8 mouse cellular contexts compared by ENCODE assay signal in genomic region chr12:53247491-53248035, GRCm38 (mm10). TPM values are rescaled to one million over a fixed set of nuclear protein-coding genes. Genes with fewer than 3 reads are reported as not detected.
DNase-seq lines count a peak whose midpoint lies in the region; ATAC-seq and TF ChIP-seq lines count a peak whose summit lies in the region.
"Had no signal": no experiment of that assay in that cellular context is flagged by ENCODE, and none has a peak within 500 bp of the region (broad histone marks: within the 10 kb centered on the region; RNA-seq: fewer than 3 reads in every experiment).

No protein-coding gene starts in this region.

- H3K9me3 ChIP-seq in E14TG2a.4 (ENCODE audit: low read length), result no peaks in the 10 kb centered on the region
- H3K9me3 ChIP-seq in ES-Bruce4 (replicated peaks; ENCODE audit: control insufficient read depth, insufficient read depth, low read length, poor library complexity, severe bottlenecking), result no peaks in the 10 kb centered on the region
- no peaks in the 10 kb centered on the region for H3K9me3 ChIP-seq in forebrain, postnatal 0 days (ENCODE audit: low read length)
- no peaks in the 10 kb centered on the region for H3K9me3 ChIP-seq in limb, embryonic 15.5 days

- H3K36me3 ChIP-seq in E14TG2a.4 (ENCODE audit: insufficient read depth, low read length), result no peaks in the 10 kb centered on the region
- H3K36me3 ChIP-seq in ES-Bruce4 (ENCODE audit: control insufficient read depth, insufficient read depth, low read length, poor library complexity, severe bottlenecking), result no peaks in the 10 kb centered on the region
- no peaks in the 10 kb centered on the region for H3K36me3 ChIP-seq in forebrain, postnatal 0 days (ENCODE audit: insufficient read depth)
- H3K36me3 ChIP-seq in limb, embryonic 15.5 days, result no peaks in the 10 kb centered on the region

- TF ChIP-seq EP300 in ES-Bruce4 (IDR thresholded peaks at IDR 0.05; ENCODE audit: insufficient read depth, low read depth, low read length), result no peak

- H3K27ac ChIP-seq in ES-Bruce4 (ENCODE audit: insufficient read depth, low read length), result no peak overlapping the region
- peak overlapping the region; percentile 83 for H3K27ac ChIP-seq in forebrain, postnatal 0 days (ENCODE audit: low read depth, low read length)
- H3K27ac ChIP-seq in limb, embryonic 15.5 days, result no peak overlapping the region

- peaks cover 35% of the 10 kb centered on the region for H3K4me1 ChIP-seq in E14TG2a.4 (replicated peaks; ENCODE audit: low read depth, low read length)
- H3K4me1 ChIP-seq in ES-Bruce4 (ENCODE audit: control insufficient read depth, insufficient read depth, low read length), result no peaks in the 10 kb centered on the region
- H3K4me1 ChIP-seq in forebrain, postnatal 0 days (ENCODE audit: insufficient read depth), result peaks cover 15% of the 10 kb centered on the region
- peaks cover 39% of the 10 kb centered on the region for H3K4me1 ChIP-seq in limb, embryonic 15.5 days

- peak; percentile 51 for DNase-seq in forebrain, postnatal 0 days
- no peak for DNase-seq in adrenal gland, postnatal 25 days
- DNase-seq in gastrocnemius, postnatal 14 days, result no peak
- no peak for DNase-seq in ovary, adult 18-20 months (ENCODE audit: low spot score)

- H3K27me3 ChIP-seq in E14TG2a.4 (ENCODE audit: insufficient read depth, low read length) (peaks cover 73% of the 10 kb centered on the region), ES-Bruce4 (ENCODE audit: control insufficient read depth, insufficient read depth, low read length, poor library complexity, severe bottlenecking) (peaks cover 29% of the 10 kb centered on the region)
- peaks cover 20% of the 10 kb centered on the region; the same call in 1 of the 2 replicates for H3K27me3 ChIP-seq in forebrain, postnatal 0 days (ENCODE audit: insufficient read depth, low read length)
- H3K27me3 ChIP-seq in limb, embryonic 15.5 days, result peaks cover 66% of the 10 kb centered on the region

- no peak overlapping the region for H3K9ac ChIP-seq in ES-Bruce4 (ENCODE audit: low read depth, poor library complexity, severe bottlenecking)
- peak overlapping the region; percentile 72 for H3K9ac ChIP-seq in forebrain, postnatal 0 days
- no peak overlapping the region for H3K9ac ChIP-seq in limb, embryonic 15.5 days

- H3K4me2 ChIP-seq in forebrain, postnatal 0 days (ENCODE audit: low read depth), result peak overlapping the region; percentile 98
- H3K4me2 ChIP-seq in limb, embryonic 15.5 days, result peak overlapping the region; percentile 98

- no peak for ATAC-seq in forebrain, postnatal 0 days
- no peak for ATAC-seq in limb, embryonic 15.5 days (ENCODE audit: insufficient number of reproducible peaks, low FRiP score, low TSS enrichment, low read depth)
- ATAC-seq: inflammation-experienced regulatory T-cells, adult 6 months had no signal

- TF ChIP-seq POLR2A in ES-Bruce4 (IDR thresholded peaks at IDR 0.05; ENCODE audit: insufficient read depth, low read length), result no peak

- WGBS in forebrain, postnatal 0 days, result under 1% methylated on average over 25 of the region's 25 CpGs
- WGBS in limb, embryonic 15.5 days, result 2% methylated on average over 25 of the region's 25 CpGs

- H3K4me3 ChIP-seq in E14TG2a.4 (replicated peaks; ENCODE audit: low read length) (peak overlapping the region; percentile 73), ES-Bruce4 (ENCODE audit: low read depth, low read length) (peak overlapping the region; percentile 72)
- peak overlapping the region; percentile 66 for H3K4me3 ChIP-seq in forebrain, postnatal 0 days (ENCODE audit: low read depth, low read length)
- peak overlapping the region; percentile 60 for H3K4me3 ChIP-seq in limb, embryonic 15.5 days

- TF ChIP-seq CTCF in E14TG2a.4 (conservative IDR thresholded peaks at IDR 0.05; ENCODE audit: low read length) (no peak), ES-Bruce4 (IDR thresholded peaks at IDR 0.05; ENCODE audit: low read depth, low read length) (no peak)
- TF ChIP-seq CTCF in forebrain, postnatal 0 days (IDR thresholded peaks at IDR 0.05; ENCODE audit: low read depth), result no peak

- intact Hi-C loops in gastrocnemius, postnatal 14 days (cut with DNase I; ENCODE audit: low total_unique reads), result no loop called here

RNA-seq across cellular contexts. Expression of gene Npas3, which starts 0.9 kb away (rescaled TPM):
- 0.11 and 1.2 TPM in 2 replicates for polyA plus RNA-seq in ES-Bruce4 (2011; ENCODE audit: insufficient read depth, insufficient read length, low read depth, missing spikeins)
- total RNA-seq in forebrain, postnatal 0 days (2014; rRNA removed), result 15.4 and 28.3 TPM in 2 replicates
- 11.7 and 16.6 TPM in 2 replicates for polyA plus RNA-seq in forebrain, postnatal 0 days (2015; fragmentation: Nextera tagmentation; extraction: Ambion mirVana)
- 4.2 and 5.0 TPM in 2 replicates for polyA plus RNA-seq in limb, embryonic 15.5 days (2015; fragmentation: Nextera tagmentation; extraction: Ambion mirVana)
- 2.7 and 3.0 TPM in 2 replicates for total RNA-seq in adrenal gland, postnatal 25 days (2021)
- total RNA-seq in gastrocnemius, postnatal 14 days (2021), result 1 to 10 TPM in 1 of 2 experiments, under 1 TPM in 1; 0.47 to 1.5 TPM
